Mouse (Mus musculus) embryonic facial prominence, embryonic 11.5 days (tissue): ENCODE measurements at regions not wholly inside any gene's neighbourhood (a gene's known extent, or its start where the extent isn't known, plus 50 kb on each side); places are given as distances from the start of the nearest gene placed in this dataset.

Experiments used
- ATAC-seq: fragments of 200-750 bp; cut with Nextera tagmentation; replicated peaks from 2 replicates; pipeline ENCODE4 v1.8.0; 2017; ENCODE audit warnings: low read depth; ENCODE audit not compliant: insufficient number of reproducible peaks, low FRiP score, low TSS enrichment
- DNase-seq: peaks from one replicate; pipeline ENCODE4 v3.0.0-alpha.2; 2015; ENCODE audit warnings: low spot score
- H3K27ac ChIP-seq: fragments of 300-500 bp; sonication (generic); replicated peaks from 2 replicates; pipeline ENCODE4 v1.5.1; 2014; ENCODE audit warnings: mild to moderate bottlenecking, low read depth, low read length, control low read depth
- H3K27me3 ChIP-seq: fragments of 300-500 bp; sonication (generic); 2 replicates; pipeline ENCODE4 v1.6.1; 2014; ENCODE audit warnings: mild to moderate bottlenecking, low read length, moderate library complexity, mixed read lengths; ENCODE audit not compliant: control insufficient read depth, insufficient read depth
- H3K36me3 ChIP-seq: fragments of 300-500 bp; sonication (generic); replicated peaks from 2 replicates; pipeline ENCODE4 v1.6.1; 2014; ENCODE audit warnings: low read depth, mild to moderate bottlenecking, low read length, moderate library complexity, mixed read lengths; ENCODE audit not compliant: control insufficient read depth, insufficient read depth
- H3K4me1 ChIP-seq: fragments of 300-500 bp; sonication (generic); 2 replicates; pipeline ENCODE4 v1.6.1; 2014; ENCODE audit warnings: low read length, mixed read lengths; ENCODE audit not compliant: control insufficient read depth, insufficient read depth
- H3K4me2 ChIP-seq: fragments of 300-500 bp; sonication (generic); 2 replicates; pipeline ENCODE4 v1.6.1; 2014; ENCODE audit warnings: low read depth, mild to moderate bottlenecking, control low read depth, low read length, moderate library complexity
- H3K4me3 ChIP-seq: fragments of 300-500 bp; sonication (generic); 2 replicates; pipeline ENCODE4 v1.5.1; 2014; ENCODE audit warnings: low read depth, low read length, control low read depth
- H3K9ac ChIP-seq: fragments of 300-500 bp; sonication (generic); replicated peaks from 2 replicates; pipeline ENCODE4 v1.6.1; 2014; ENCODE audit warnings: mild to moderate bottlenecking, control low read depth, low read length
- H3K9me3 ChIP-seq: fragments of 300-500 bp; sonication (generic); replicated peaks from 2 replicates; pipeline ENCODE4 v1.6.1; 2016; ENCODE audit warnings: mild to moderate bottlenecking, low read length, inconsistent platforms, mixed read lengths; ENCODE audit not compliant: control insufficient read depth
- whole genome bisulfite sequencing: fragments of 180-500 bp; shearing (Covaris S2); extraction: QIAGEN DNeasy Blood & Tissue Kit; methylation state at CpG from one replicate; pipeline ENCODE4 v1.1.7; 2014; 5-methylcytosine and 5-hydroxymethylcytosine counted together

DNA sequence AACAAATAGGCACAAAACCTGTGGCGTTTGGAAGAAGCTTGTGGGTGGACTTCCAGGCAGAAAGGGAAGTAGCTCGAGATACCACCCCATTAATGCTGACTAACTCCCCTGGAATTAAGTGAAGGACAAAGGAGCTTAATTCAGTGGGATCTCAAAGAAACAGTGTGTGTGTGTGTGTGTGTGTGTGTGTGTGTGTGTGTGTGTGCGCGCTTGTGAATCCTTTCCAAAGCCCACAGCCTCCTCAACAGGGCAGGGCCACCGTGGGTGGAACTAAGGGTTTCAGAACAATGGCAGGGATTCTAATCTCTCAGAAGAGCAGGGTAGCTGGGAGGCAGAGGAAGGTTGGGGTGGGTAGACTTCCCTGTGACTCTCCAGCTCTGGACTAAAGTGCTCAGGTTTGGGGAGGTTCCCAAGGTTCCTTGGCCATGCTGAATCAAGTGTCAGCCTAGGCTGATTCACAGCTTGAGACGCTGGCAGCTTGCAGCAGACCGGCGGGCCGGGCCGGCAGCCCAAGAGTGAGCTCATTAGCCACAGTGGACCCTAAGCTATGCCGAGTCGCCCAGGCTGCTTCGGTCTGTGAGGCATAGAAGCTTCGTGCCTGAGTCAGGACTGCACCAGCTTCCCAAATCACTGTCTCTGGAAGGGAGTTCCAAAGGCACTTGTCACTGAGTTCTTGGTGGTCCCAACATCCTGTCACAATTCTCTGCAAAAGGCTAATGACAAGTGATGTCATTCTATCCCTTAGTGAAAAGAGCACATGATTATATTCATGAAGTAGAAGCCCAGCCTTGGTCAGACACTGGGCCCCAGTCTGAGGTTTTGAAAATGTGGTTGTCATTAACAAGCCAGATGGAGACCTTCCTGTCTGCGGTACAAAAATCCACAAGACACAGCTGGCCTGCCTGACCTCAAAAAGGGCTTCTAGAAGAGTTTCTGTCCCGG lies 59.6 kb upstream of the Arntl start:
- Histone ChIP-seq H3K4me2 (no peak overlapping the region; the same call in 1 of the 2 replicates), H3K4me1 (peaks cover 5% of the 10 kb centered on the region; the same call in 1 of the 2 replicates), H3K27ac (peak overlapping the region; percentile 47; the same call in 1 of the 2 replicates), H3K9me3 (no peaks in the 10 kb centered on the region), H3K36me3 (no peaks in the 10 kb centered on the region), H3K9ac (no peak overlapping the region), H3K27me3 (no peaks in the 10 kb centered on the region), H3K4me3 (no peak overlapping the region)
- 17% methylated on average over 16 of the region's 16 CpGs for WGBS
- DNase-seq (peak; percentile 81), ATAC-seq (peak; percentile 64; the same call in 1 of the 2 replicates)

DNA sequence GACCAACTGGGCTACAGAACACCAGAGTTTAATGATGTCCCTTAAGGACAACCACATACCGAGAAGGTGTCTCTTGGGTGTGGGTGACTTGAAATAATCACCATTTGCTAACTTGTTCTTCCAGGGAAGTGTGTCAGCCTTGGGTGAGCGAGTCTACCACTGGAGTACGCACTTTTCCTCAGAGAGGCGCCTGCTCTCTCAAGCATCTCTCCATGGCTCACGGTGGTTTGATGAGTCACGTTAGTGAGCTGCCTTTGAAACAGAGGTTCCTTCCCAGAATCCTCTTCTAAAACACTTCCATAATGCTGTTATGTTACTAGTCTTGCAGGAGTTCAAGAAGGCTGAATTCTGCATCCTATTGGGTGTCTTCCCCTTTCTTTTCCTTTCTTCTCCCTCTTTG lies 58.6 kb upstream of the Arntl start:
- WGBS = 91% methylated on average over 6 of the region's 6 CpGs
- ATAC-seq (no peak), DNase-seq (no peak)
- Histone ChIP-seq H3K27me3 (no peaks in the 10 kb centered on the region), H3K27ac (no peak overlapping the region), H3K4me2 (no peak overlapping the region), H3K9ac (no peak overlapping the region), H3K36me3 (no peaks in the 10 kb centered on the region), H3K4me3 (no peak overlapping the region), H3K4me1 (peaks cover 5% of the 10 kb centered on the region; the same call in 1 of the 2 replicates), H3K9me3 (no peaks in the 10 kb centered on the region)

DNA sequence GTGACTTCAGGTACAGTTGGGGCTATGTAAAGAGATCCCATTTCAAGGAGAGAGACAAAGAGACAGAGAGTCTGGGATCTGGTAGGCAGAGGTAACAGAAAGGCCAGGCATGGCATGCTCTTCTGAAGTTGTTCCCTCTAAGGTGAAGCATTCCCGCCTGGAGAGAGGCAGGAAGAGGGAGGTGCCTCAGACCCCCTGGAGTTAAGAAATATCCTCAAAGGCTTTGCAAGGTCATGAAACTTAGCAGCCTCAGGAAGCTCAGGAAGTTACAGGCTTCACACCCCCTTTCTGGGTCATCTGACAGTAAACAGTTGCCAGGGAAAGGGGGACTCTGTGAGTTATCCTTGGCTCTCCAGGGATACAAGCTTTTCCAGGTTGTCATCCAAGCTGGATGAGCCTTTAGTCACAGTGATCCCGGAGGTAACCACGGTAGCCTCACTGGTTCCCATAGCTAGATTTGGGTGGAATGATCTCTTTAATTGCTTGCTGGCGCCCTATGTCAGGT lies 57.2 kb upstream of the Arntl start:
- Histone ChIP-seq H3K27ac (no peak overlapping the region), H3K36me3 (no peaks in the 10 kb centered on the region), H3K9me3 (no peaks in the 10 kb centered on the region), H3K27me3 (no peaks in the 10 kb centered on the region), H3K4me3 (no peak overlapping the region), H3K4me1 (peaks cover 5% of the 10 kb centered on the region; the same call in 1 of the 2 replicates), H3K9ac (no peak overlapping the region), H3K4me2 (no peak overlapping the region)
- WGBS = 80% methylated on average over 4 of the region's 4 CpGs
- DNase-seq (no peak), ATAC-seq (no peak)

DNA sequence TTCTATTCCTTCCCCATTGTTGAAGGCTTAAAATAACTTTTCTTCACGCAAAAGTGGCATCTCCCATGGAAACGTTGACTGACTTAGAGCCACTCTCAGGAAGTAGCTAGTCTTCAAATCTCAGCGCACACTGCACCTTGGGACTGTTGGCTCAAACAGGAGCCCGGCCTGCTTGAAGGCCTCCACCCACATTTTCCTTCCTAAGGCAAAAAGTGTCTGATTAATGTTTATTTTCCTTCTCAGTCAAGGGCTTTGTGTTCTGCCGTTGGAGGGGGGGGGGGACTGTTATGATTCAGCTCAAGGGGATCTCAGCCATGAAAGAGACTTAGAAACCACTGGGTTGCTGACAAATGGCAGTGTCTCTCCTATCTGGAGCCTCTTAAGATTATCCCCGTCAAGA lies 56.5 kb upstream of the Arntl start:
- H3K27ac ChIP-seq = no peak overlapping the region
- DNase-seq = peak; percentile 14

DNA sequence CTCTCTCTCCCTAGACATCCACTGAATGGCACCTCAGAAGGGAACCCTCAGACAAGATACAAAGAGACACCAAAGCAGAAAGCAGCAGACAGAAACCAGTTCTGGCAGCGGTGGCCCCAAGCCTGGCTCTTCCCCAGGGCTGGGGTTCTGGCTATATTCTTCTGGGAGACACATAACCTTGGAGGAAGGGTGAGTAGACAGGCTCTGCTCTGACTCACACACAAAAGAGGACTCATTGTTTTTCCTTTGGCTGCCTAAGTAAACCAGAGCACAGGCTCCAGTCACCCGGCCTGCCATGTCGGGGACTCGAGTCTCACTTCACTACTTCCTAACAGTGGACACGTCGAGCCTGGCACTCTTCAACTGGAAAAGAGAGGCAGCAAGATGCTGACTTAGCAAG lies 55.8 kb upstream of the Arntl start:
- no peak overlapping the region for H3K27ac ChIP-seq
- H3K27me3 ChIP-seq = no peaks in the 10 kb centered on the region
- H3K4me1 ChIP-seq = peaks cover 5% of the 10 kb centered on the region; the same call in 1 of the 2 replicates
- H3K4me3 ChIP-seq = no peak overlapping the region
- 49% methylated on average over 6 of the region's 6 CpGs for whole genome bisulfite sequencing
- DNase-seq (no peak), ATAC-seq (no peak)
- H3K4me2 ChIP-seq = no peak overlapping the region
- no peak overlapping the region for H3K9ac ChIP-seq
- no peaks in the 10 kb centered on the region for H3K9me3 ChIP-seq
- no peaks in the 10 kb centered on the region for H3K36me3 ChIP-seq

More for the DNA sequence above, 56.5 kb upstream of the Arntl start:
- Histone ChIP-seq H3K9me3 (no peaks in the 10 kb centered on the region), H3K4me2 (no peak overlapping the region), H3K4me1 (peaks cover 5% of the 10 kb centered on the region; the same call in 1 of the 2 replicates), H3K9ac (no peak overlapping the region), H3K27me3 (no peaks in the 10 kb centered on the region), H3K36me3 (no peaks in the 10 kb centered on the region), H3K4me3 (no peak overlapping the region)
- no peak for ATAC-seq
- WGBS = 55% methylated on average over 6 of the region's 6 CpGs

DNA sequence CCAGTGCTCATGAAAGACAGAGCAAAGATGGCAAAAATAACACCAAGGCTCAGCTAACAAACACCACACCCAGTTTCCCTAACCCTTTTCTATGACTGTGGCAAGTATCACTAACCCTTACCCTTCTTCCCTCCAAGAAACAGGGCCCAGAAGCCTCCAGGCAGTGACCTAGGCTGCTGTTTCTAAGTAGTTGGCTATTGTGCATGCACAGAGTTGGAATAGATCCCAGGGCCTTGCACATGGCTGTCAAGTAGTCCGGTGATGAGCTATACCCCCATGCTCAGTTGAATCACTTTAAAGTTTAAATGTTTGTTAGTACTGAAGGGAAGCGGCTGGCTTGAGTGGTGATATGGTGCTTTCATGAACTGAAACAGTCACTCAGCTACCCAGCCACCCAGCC lies 53.9 kb upstream of the Arntl start:
- Histone ChIP-seq H3K27ac (no peak overlapping the region), H3K9me3 (no peaks in the 10 kb centered on the region), H3K4me2 (no peak overlapping the region), H3K27me3 (no peaks in the 10 kb centered on the region), H3K9ac (no peak overlapping the region), H3K4me1 (no peaks in the 10 kb centered on the region), H3K4me3 (no peak overlapping the region), H3K36me3 (no peaks in the 10 kb centered on the region)
- DNase-seq = no peak
- 88% methylated on average over 2 of the region's 2 CpGs for WGBS
- no peak for ATAC-seq

DNA sequence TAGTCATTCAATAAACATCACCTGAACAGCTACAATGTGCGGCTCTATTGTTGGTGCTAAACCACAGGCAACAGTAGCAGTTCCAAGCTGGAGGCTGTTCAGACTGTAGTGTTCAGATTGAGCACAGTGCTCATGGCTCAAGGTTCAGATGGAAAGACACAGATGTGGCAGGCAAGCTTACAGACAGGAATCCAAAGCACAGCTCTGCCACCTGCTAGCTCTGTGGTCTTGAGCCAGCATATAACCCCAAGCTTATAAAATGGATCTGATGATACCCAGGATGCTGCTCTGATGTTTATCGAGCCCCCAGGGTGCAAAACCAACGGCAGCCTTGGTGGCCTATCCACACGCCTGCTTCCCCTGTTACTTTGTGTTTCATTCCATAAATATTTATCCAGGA lies 53.2 kb upstream of the Arntl start:
- 76% methylated on average over 4 of the region's 4 CpGs for WGBS
- DNase-seq (no peak), ATAC-seq (no peak)
- H3K27ac ChIP-seq = no peak overlapping the region
- H3K4me2 ChIP-seq = no peak overlapping the region
- no peak overlapping the region for H3K4me3 ChIP-seq
- H3K36me3 ChIP-seq = no peaks in the 10 kb centered on the region
- no peaks in the 10 kb centered on the region for H3K4me1 ChIP-seq
- no peaks in the 10 kb centered on the region for H3K9me3 ChIP-seq
- H3K27me3 ChIP-seq = no peaks in the 10 kb centered on the region
- H3K9ac ChIP-seq = no peak overlapping the region

DNA sequence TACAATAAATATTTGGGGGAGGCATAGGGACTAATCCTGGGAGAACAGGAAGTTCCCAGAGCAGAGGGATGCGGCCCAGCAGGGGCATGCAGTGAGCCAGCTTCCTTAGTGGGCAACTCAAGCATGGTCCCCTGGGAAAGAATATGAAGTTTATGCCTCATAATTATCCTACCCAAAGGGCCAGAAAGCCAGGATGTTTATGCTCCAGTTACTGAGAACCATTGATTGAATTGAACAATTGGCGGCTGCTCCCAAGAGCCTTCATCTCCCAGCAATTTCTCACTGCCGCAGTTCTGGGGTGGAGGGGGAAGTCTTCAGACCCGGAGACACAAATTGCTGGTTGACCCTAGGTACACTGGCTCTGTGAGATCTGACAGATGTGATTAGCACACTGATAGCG lies 50.9 kb upstream of the Arntl start:
- H3K36me3 ChIP-seq = no peaks in the 10 kb centered on the region
- 65% methylated on average over 5 of the region's 5 CpGs for WGBS
- no peaks in the 10 kb centered on the region for H3K9me3 ChIP-seq
- H3K9ac ChIP-seq = no peak overlapping the region
- H3K4me3 ChIP-seq = no peak overlapping the region
- no peak overlapping the region for H3K27ac ChIP-seq
- no peak overlapping the region for H3K4me2 ChIP-seq
- no peaks in the 10 kb centered on the region for H3K27me3 ChIP-seq
- H3K4me1 ChIP-seq = no peaks in the 10 kb centered on the region
- DNase-seq = no peak
- no peak for ATAC-seq
